Mouse (Mus musculus): ENCODE data around the gene Ptcd2.

DNA sequence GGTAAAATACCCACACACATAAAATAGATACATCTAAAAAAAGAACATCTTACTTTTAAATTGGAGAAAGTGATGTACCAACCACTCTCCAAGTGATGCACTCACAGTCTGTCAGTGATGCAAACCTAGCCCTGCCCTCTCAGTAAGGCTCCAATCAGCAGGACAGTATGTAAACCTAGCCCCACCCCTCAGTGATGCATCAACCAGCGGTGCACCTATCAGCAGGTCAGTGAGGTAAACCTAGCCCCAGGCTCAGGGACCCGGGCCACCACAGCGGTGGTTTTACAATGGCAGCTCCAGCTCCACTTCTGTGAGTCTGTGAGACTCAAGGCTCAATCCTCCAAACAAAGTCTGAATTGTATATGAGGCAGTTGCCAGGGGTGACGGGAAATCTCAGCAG is 13.2 kb downstream of the Ptcd2 start:
- TF ChIP-seq GATA1 (IDR thresholded peaks at IDR 0.05; ENCODE audit: borderline replicate concordance, low read length) (no peak), FLI1 (IDR thresholded peaks at IDR 0.05; ENCODE audit: low read length) (no peak)
